Mouse (Mus musculus): Measurements from ENCODE around the gene Pelp1. TPM values are rescaled to one million over a fixed set of nuclear protein-coding genes. Genes with fewer than 3 reads are reported as not detected.

Gene Pelp1
- total and polyA plus RNA-seq, 2 experiments from 2014 or later: 10.9 to 15.9 TPM

DNA sequence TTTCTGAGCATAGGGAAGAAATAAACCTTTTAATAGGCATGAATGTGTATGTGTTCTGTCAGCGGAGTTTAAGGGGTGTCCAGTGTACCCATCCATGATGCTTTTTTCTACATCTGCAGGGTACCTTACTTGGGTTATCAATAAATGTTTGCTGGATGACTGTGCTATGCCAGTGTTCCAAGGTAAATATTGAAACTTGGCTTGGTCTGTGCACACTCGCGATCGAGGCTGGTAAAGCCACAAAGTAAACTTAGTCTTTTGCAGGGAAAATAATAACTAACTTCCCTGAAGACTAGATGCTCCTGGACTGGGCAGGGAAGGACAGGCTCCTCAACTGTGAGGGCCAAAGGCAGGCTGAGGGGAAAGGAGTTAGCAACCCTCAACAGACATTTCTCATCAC lies 30.8 kb upstream of the Pelp1 start:
- no peak overlapping the region for H3K27ac ChIP-seq (ENCODE audit: low read depth)
- DNase-seq (ENCODE audit: low spot score) (no peak), ATAC-seq (ENCODE audit: insufficient read depth, low read depth) (no peak)
- peaks cover 38% of the 10 kb centered on the region for H3K36me3 ChIP-seq (replicated peaks; ENCODE audit: control insufficient read depth, insufficient read depth, low read length)
- H3K4me2 ChIP-seq (ENCODE audit: low read depth, low read length): no peak overlapping the region
- TF ChIP-seq CTCF (IDR thresholded peaks at IDR 0.05; ENCODE audit: low read depth) (no peak), EP300 (IDR thresholded peaks at IDR 0.05; ENCODE audit: low read depth) (no peak)
- H3K4me1 ChIP-seq (ENCODE audit: control insufficient read depth, insufficient read depth): no peaks in the 10 kb centered on the region
- H3K9ac ChIP-seq (replicated peaks; ENCODE audit: low read depth, low read length): no peak overlapping the region
- 80% methylated on average over 4 of the region's 4 CpGs for WGBS
- H3K9me3 ChIP-seq (replicated peaks; ENCODE audit: control insufficient read depth, low read length): no peaks in the 10 kb centered on the region
- no peak overlapping the region for H3K4me3 ChIP-seq (ENCODE audit: low read depth, low read length)
- no peaks in the 10 kb centered on the region for H3K27me3 ChIP-seq (ENCODE audit: control insufficient read depth, insufficient read depth, low read length)

DNA sequence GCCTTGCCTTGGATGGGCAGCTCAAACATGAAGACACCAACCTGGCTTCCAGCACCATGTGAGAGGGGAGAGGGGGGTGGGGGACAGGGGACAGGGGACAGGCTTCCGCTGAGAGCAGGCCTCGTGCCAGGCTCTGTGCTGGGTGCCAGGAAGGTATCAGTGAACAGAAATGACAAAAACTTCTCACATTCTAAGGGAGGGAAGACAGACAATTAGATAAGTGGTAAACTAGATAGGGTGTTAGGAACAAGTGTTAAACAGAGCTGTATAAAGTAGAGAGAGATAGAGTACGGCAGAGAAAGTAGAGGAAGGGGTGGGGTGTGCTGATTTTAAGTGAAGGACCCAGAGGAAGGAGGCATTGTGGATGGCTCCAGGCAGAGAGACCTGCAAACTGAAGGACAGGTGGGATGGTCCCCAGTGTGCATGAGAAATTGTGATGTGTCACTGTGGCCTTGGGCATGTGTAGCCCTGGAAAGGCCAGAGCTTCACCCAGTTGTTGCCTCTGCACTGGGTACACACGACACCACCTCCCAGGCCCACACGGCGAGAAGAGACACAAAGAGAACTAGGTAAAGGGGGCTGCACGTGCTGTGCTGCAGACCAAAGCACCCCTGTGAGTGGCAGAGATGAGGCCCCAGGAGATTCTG lies 29.0 kb upstream of the Pelp1 start:
- Histone ChIP-seq H3K27ac (ENCODE audit: low read depth) (no peak overlapping the region), H3K9me3 (replicated peaks; ENCODE audit: control insufficient read depth, low read length) (no peaks in the 10 kb centered on the region), H3K9ac (replicated peaks; ENCODE audit: low read depth, low read length) (no peak overlapping the region), H3K4me2 (ENCODE audit: low read depth, low read length) (no peak overlapping the region), H3K36me3 (replicated peaks; ENCODE audit: control insufficient read depth, insufficient read depth, low read length) (peaks cover 38% of the 10 kb centered on the region), H3K4me3 (ENCODE audit: low read depth, low read length) (no peak overlapping the region), H3K4me1 (ENCODE audit: control insufficient read depth, insufficient read depth) (no peaks in the 10 kb centered on the region; the same call in 1 of the 2 replicates), H3K27me3 (ENCODE audit: control insufficient read depth, insufficient read depth, low read length) (no peaks in the 10 kb centered on the region)
- WGBS: 82% methylated on average over 7 of the region's 7 CpGs
- no peak for ATAC-seq (ENCODE audit: insufficient read depth, low read depth)
- no peak for DNase-seq (ENCODE audit: low spot score)
- no peak for TF ChIP-seq CTCF (IDR thresholded peaks at IDR 0.05; ENCODE audit: low read depth)
- TF ChIP-seq EP300 (IDR thresholded peaks at IDR 0.05; ENCODE audit: low read depth): no peak

DNA sequence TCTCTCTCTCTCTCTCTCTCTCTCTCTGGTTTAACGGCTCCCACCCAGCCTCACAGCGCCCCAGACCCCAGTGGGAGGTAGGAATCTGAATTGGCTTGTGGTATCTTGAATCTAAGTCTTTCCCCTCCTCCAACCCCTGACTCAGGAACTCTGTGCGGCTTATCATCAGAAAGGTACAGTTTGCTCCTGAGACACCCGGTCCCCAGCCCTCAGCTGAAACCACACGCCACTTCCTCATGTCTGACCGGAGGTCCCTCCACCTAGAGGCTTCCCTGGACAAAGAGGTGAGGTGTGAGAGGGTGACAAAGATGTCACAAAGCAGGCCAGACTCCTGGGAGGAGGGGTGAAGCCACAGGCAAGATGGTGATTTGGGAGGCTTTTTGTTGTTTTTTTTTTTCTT lies 27.6 kb upstream of the Pelp1 start:
- Histone ChIP-seq H3K9me3 (replicated peaks; ENCODE audit: control insufficient read depth, low read length) (no peaks in the 10 kb centered on the region), H3K27me3 (ENCODE audit: control insufficient read depth, insufficient read depth, low read length) (no peaks in the 10 kb centered on the region), H3K9ac (replicated peaks; ENCODE audit: low read depth, low read length) (no peak overlapping the region), H3K4me2 (ENCODE audit: low read depth, low read length) (no peak overlapping the region), H3K4me1 (ENCODE audit: control insufficient read depth, insufficient read depth) (peaks cover 5% of the 10 kb centered on the region; the same call in 1 of the 2 replicates), H3K36me3 (replicated peaks; ENCODE audit: control insufficient read depth, insufficient read depth, low read length) (peaks cover 38% of the 10 kb centered on the region), H3K4me3 (ENCODE audit: low read depth, low read length) (no peak overlapping the region), H3K27ac (ENCODE audit: low read depth) (no peak overlapping the region)
- DNase-seq (ENCODE audit: low spot score) (no peak), ATAC-seq (ENCODE audit: insufficient read depth, low read depth) (no peak)
- WGBS: 77% methylated on average over 6 of the region's 6 CpGs
- TF ChIP-seq CTCF (IDR thresholded peaks at IDR 0.05; ENCODE audit: low read depth): no peak
- TF ChIP-seq EP300 (IDR thresholded peaks at IDR 0.05; ENCODE audit: low read depth): no peak

DNA sequence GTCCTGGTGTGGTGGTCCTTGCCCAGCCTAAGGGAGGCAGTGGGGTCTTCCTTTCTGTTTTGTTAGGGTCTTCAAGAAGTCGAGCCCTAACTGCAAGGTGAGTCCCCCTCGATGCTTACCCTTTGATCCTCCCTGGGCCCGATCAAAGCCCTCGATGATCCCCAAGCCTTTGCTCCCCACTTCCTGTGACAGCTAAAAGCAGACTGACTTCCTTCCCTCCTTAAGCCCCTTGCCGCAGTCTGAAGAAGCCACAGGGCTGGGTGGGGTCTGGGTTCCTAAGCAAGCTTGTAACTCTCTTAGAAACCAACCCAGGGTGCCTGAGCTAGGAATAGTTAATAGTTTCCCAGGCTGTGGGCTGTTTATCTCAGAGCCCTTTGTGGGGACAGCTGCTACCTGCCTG lies 25.6 kb upstream of the Pelp1 start:
- Histone ChIP-seq H3K27me3 (ENCODE audit: control insufficient read depth, insufficient read depth, low read length) (no peaks in the 10 kb centered on the region), H3K36me3 (replicated peaks; ENCODE audit: control insufficient read depth, insufficient read depth, low read length) (peaks cover 38% of the 10 kb centered on the region), H3K9me3 (replicated peaks; ENCODE audit: control insufficient read depth, low read length) (no peaks in the 10 kb centered on the region), H3K4me3 (ENCODE audit: low read depth, low read length) (no peak overlapping the region), H3K4me2 (ENCODE audit: low read depth, low read length) (no peak overlapping the region), H3K27ac (ENCODE audit: low read depth) (no peak overlapping the region), H3K4me1 (ENCODE audit: control insufficient read depth, insufficient read depth) (peaks cover 5% of the 10 kb centered on the region; the same call in 1 of the 2 replicates), H3K9ac (replicated peaks; ENCODE audit: low read depth, low read length) (no peak overlapping the region)
- no peak for TF ChIP-seq EP300 (IDR thresholded peaks at IDR 0.05; ENCODE audit: low read depth)
- no peak for TF ChIP-seq CTCF (IDR thresholded peaks at IDR 0.05; ENCODE audit: low read depth)
- ATAC-seq (ENCODE audit: insufficient read depth, low read depth) (no peak), DNase-seq (ENCODE audit: low spot score) (no peak)
- 55% methylated on average over 5 of the region's 5 CpGs for WGBS

DNA sequence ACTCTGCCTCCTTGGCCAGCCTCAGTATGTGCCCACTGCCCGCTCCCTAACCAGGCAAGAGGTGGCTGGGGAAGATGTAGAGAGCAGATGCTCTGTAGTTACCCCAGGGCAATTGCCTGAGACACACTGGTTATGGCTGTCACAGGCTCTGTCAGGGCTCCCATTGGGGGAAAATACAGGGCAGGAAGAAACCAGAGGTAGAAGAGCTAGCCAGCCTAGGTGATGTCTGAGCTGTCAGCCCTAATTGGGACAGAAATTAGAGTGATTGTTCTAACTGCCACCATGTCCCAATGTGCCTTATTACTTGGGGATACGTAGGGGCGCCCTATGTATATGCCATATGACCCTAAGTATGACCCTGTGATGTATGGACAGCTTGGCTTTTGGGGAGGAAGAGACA lies 24.1 kb upstream of the Pelp1 start:
- Histone ChIP-seq H3K4me3 (ENCODE audit: low read depth, low read length) (no peak overlapping the region), H3K9ac (replicated peaks; ENCODE audit: low read depth, low read length) (no peak overlapping the region), H3K9me3 (replicated peaks; ENCODE audit: control insufficient read depth, low read length) (no peaks in the 10 kb centered on the region), H3K27me3 (ENCODE audit: control insufficient read depth, insufficient read depth, low read length) (no peaks in the 10 kb centered on the region), H3K27ac (ENCODE audit: low read depth) (0 out of 2 replicates have a peak overlapping the region, but pooled peaks have one; percentile 11), H3K36me3 (replicated peaks; ENCODE audit: control insufficient read depth, insufficient read depth, low read length) (peaks cover 24% of the 10 kb centered on the region), H3K4me2 (ENCODE audit: low read depth, low read length) (peak overlapping the region; percentile 77; the same call in 1 of the 2 replicates), H3K4me1 (ENCODE audit: control insufficient read depth, insufficient read depth) (peaks cover 5% of the 10 kb centered on the region; the same call in 1 of the 2 replicates)
- DNase-seq (ENCODE audit: low spot score): no peak
- ATAC-seq (ENCODE audit: insufficient read depth, low read depth): no peak
- TF ChIP-seq EP300 (IDR thresholded peaks at IDR 0.05; ENCODE audit: low read depth) (no peak), CTCF (IDR thresholded peaks at IDR 0.05; ENCODE audit: low read depth) (no peak)
- 96% methylated on average over 3 of the region's 3 CpGs for WGBS

DNA sequence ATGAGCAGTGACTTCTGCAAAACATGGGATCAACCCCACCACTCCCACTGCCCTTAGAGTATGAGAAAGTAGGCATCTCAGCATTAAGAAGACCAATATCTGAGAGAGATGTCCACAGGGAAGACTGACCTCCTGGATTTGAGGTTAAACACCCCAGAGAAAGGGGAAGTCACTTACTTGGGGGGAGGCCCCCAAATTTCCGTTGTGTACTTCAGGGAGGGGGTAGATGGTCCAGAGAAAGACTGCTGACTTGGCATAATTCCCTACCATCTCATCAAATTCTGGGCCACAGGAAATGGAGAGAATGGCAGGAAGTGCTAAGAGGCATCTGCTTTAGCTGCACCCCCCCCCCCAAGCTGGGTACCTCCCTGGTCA lies 23.7 kb upstream of the Pelp1 start:
- peaks cover 22% of the 10 kb centered on the region for H3K36me3 ChIP-seq (replicated peaks; ENCODE audit: control insufficient read depth, insufficient read depth, low read length)
- DNase-seq (ENCODE audit: low spot score) (no peak), ATAC-seq (ENCODE audit: insufficient read depth, low read depth) (no peak)
- TF ChIP-seq CTCF (IDR thresholded peaks at IDR 0.05; ENCODE audit: low read depth): no peak
- no peak for TF ChIP-seq EP300 (IDR thresholded peaks at IDR 0.05; ENCODE audit: low read depth)
- peaks cover 5% of the 10 kb centered on the region; the same call in 1 of the 2 replicates for H3K4me1 ChIP-seq (ENCODE audit: control insufficient read depth, insufficient read depth)
- H3K27me3 ChIP-seq (ENCODE audit: control insufficient read depth, insufficient read depth, low read length): no peaks in the 10 kb centered on the region
- H3K9me3 ChIP-seq (replicated peaks; ENCODE audit: control insufficient read depth, low read length): no peaks in the 10 kb centered on the region
- H3K4me3 ChIP-seq (ENCODE audit: low read depth, low read length): peak overlapping the region; percentile 71; the same call in 1 of the 2 replicates
- 0 out of 2 replicates have a peak overlapping the region, but pooled peaks have one; percentile 11 for H3K27ac ChIP-seq (ENCODE audit: low read depth)
- no peak overlapping the region for H3K9ac ChIP-seq (replicated peaks; ENCODE audit: low read depth, low read length)
- 67% methylated on average over 1 of the region's 1 CpGs for WGBS
- H3K4me2 ChIP-seq (ENCODE audit: low read depth, low read length): peak overlapping the region; percentile 77
